Comparison of ENCODE assay signal across 7 mouse cellular contexts in genomic region chr1:191717141-191717540, GRCm38 (mm10). TPM values are rescaled to one million over a fixed set of nuclear protein-coding genes. Genes with fewer than 3 reads are reported as not detected.
DNase-seq lines count a peak whose midpoint lies in the region; ATAC-seq and TF ChIP-seq lines count a peak whose summit lies in the region.

No protein-coding gene starts in this region.

- H3K4me1 ChIP-seq in spleen, adult 2 months (ENCODE audit: control insufficient read depth, insufficient read depth, insufficient read length), result peaks cover 12% of the 10 kb centered on the region
- H3K4me1 ChIP-seq in forebrain, embryonic 12.5 days, result peaks cover 28% of the 10 kb centered on the region
- H3K4me1 ChIP-seq in liver, embryonic 11.5 days (replicated peaks; ENCODE audit: control insufficient read depth, insufficient read depth, low read length), result no peaks in the 10 kb centered on the region
- no peaks in the 10 kb centered on the region for H3K4me1 ChIP-seq in stomach, postnatal 0 days (replicated peaks; ENCODE audit: control insufficient read depth, insufficient read depth)

- H3K27ac ChIP-seq in spleen, adult 2 months (ENCODE audit: insufficient read depth, low read length), result peak overlapping the region; percentile 99
- peak overlapping the region; percentile 93 for H3K27ac ChIP-seq in forebrain, embryonic 12.5 days
- peak overlapping the region; percentile 87; the same call in 1 of the 2 replicates for H3K27ac ChIP-seq in liver, embryonic 11.5 days (ENCODE audit: low read depth, low read length)
- 0 out of 2 replicates have a peak overlapping the region, but pooled peaks have one; percentile 24 for H3K27ac ChIP-seq in stomach, postnatal 0 days (replicated peaks)

- TF ChIP-seq CTCF in spleen, adult 2 months (IDR thresholded peaks at IDR 0.05; ENCODE audit: extremely low read depth, insufficient read depth, insufficient read length, insufficient replicate concordance), result no peak
- no peak for TF ChIP-seq CTCF in stomach, postnatal 0 days (IDR thresholded peaks at IDR 0.05; ENCODE audit: low read depth)

- peak overlapping the region; percentile 87 for H3K4me2 ChIP-seq in forebrain, embryonic 12.5 days
- peak overlapping the region; percentile 79 for H3K4me2 ChIP-seq in liver, embryonic 11.5 days
- peak overlapping the region; percentile 100 for H3K4me2 ChIP-seq in stomach, postnatal 0 days (replicated peaks; ENCODE audit: low read depth)

- no peak for TF ChIP-seq EP300 in stomach, postnatal 0 days (optimal IDR thresholded peaks at IDR 0.05)

- H3K4me3 ChIP-seq in spleen, adult 2 months (ENCODE audit: extremely low read depth, insufficient read depth, insufficient read length), result peak overlapping the region; percentile 93
- peak overlapping the region; percentile 82 for H3K4me3 ChIP-seq in forebrain, embryonic 12.5 days (replicated peaks)
- H3K4me3 ChIP-seq in liver, embryonic 11.5 days (ENCODE audit: low read depth, low read length), result peak overlapping the region; percentile 80
- H3K4me3 ChIP-seq in stomach, postnatal 0 days (ENCODE audit: low read depth, low read length), result peak overlapping the region; percentile 79

- no peak for DNase-seq in spleen, adult 2 months (ENCODE audit: low read depth in 1 of 2, low spot score in 2 of 2)
- no peak for DNase-seq in spleen, postnatal 10 days (ENCODE audit: low spot score in 2 of 2)
- DNase-seq in liver, embryonic 11.5 days (ENCODE audit: low spot score), result no peak
- DNase-seq in stomach, postnatal 0 days (ENCODE audit: low spot score), result no peak
- DNase-seq in right cerebral cortex, postnatal 4 days, result no peak
- DNase-seq in natural killer cell, adult 2 months (ENCODE audit: low spot score in 2 of 2), result no peak

- peak overlapping the region; percentile 98 for H3K9ac ChIP-seq in forebrain, embryonic 12.5 days
- H3K9ac ChIP-seq in liver, embryonic 11.5 days (ENCODE audit: low read depth, low read length), result no peak overlapping the region; the same call in 1 of the 2 replicates
- peak overlapping the region; percentile 92 for H3K9ac ChIP-seq in stomach, postnatal 0 days (ENCODE audit: low read length)

- H3K36me3 ChIP-seq in spleen, adult 2 months (ENCODE audit: control insufficient read depth, insufficient read depth, low read length), result no peaks in the 10 kb centered on the region
- H3K36me3 ChIP-seq in forebrain, embryonic 12.5 days (replicated peaks), result peaks cover 9% of the 10 kb centered on the region; the same call in 1 of the 2 replicates
- no peaks in the 10 kb centered on the region for H3K36me3 ChIP-seq in liver, embryonic 11.5 days (ENCODE audit: control insufficient read depth, insufficient read depth, low read length)
- no peaks in the 10 kb centered on the region; the same call in 1 of the 2 replicates for H3K36me3 ChIP-seq in stomach, postnatal 0 days (ENCODE audit: control insufficient read depth, insufficient read depth, low read length)

- no peak for TF ChIP-seq POLR2A in spleen, adult 2 months (IDR thresholded peaks at IDR 0.05; ENCODE audit: low read depth, low read length)

- 0% methylated on average over 1 of the region's 1 CpGs for WGBS in spleen, adult 2 months
- WGBS in forebrain, embryonic 12.5 days, result 0% methylated on average over 1 of the region's 1 CpGs
- 11% methylated on average over 1 of the region's 1 CpGs for whole genome bisulfite sequencing in liver, embryonic 11.5 days
- WGBS in stomach, postnatal 0 days, result 10% methylated on average over 1 of the region's 1 CpGs

- H3K27me3 ChIP-seq in spleen, adult 2 months (ENCODE audit: control insufficient read depth, insufficient read depth, low read length), result no peaks in the 10 kb centered on the region
- peaks cover 6% of the 10 kb centered on the region; the same call in 1 of the 2 replicates for H3K27me3 ChIP-seq in forebrain, embryonic 12.5 days
- peaks cover 5% of the 10 kb centered on the region for H3K27me3 ChIP-seq in liver, embryonic 11.5 days (replicated peaks; ENCODE audit: control insufficient read depth, insufficient read depth, low read length)
- no peaks in the 10 kb centered on the region for H3K27me3 ChIP-seq in stomach, postnatal 0 days (ENCODE audit: control insufficient read depth, insufficient read depth, low read length)

- no peaks in the 10 kb centered on the region for H3K9me3 ChIP-seq in forebrain, embryonic 12.5 days
- H3K9me3 ChIP-seq in liver, embryonic 11.5 days (ENCODE audit: control insufficient read depth, low read length), result no peaks in the 10 kb centered on the region
- no peaks in the 10 kb centered on the region for H3K9me3 ChIP-seq in stomach, postnatal 0 days (ENCODE audit: control insufficient read depth, low read length)

- ATAC-seq in forebrain, embryonic 12.5 days (ENCODE audit: low FRiP score), result no peak
- ATAC-seq in liver, embryonic 11.5 days (replicated peaks; ENCODE audit: low FRiP score), result no peak
- ATAC-seq in stomach, postnatal 0 days (ENCODE audit: low FRiP score, low TSS enrichment), result no peak

RNA-seq across cellular contexts. Expression of gene Lpgat1, which starts 0.5 kb away (rescaled TPM):
- 9.2 and 13.8 TPM in 2 replicates for polyA plus RNA-seq in spleen, adult 2 months (2012; rRNA removed)
- 31.8 and 35.8 TPM in 2 replicates for polyA plus RNA-seq in forebrain, embryonic 12.5 days (2016; fragmentation: Nextera tagmentation; extraction: Ambion mirVana)
- 22.1 and 25.5 TPM in 2 replicates for polyA plus RNA-seq in liver, embryonic 11.5 days (2014; fragmentation: Nextera tagmentation; extraction: Ambion mirVana)
- 28.9 and 32.3 TPM in 2 replicates for polyA plus RNA-seq in stomach, postnatal 0 days (2015; fragmentation: Nextera tagmentation; extraction: Ambion mirVana)

Comparison
In these comparisons a context has a peak if more than half of its experiments do, and no peak if none do; other contexts are left out.
1. H3K27ac ChIP-seq: peak in every context shown above with its lines; median percentile 99 in spleen, adult 2 months; 93 in forebrain, embryonic 12.5 days; 87 in liver, embryonic 11.5 days; 24 in stomach, postnatal 0 days.